Mouse (Mus musculus): ENCODE data around the gene Slc22a3. TPM values are rescaled to one million over a fixed set of nuclear protein-coding genes. Genes with fewer than 3 reads are reported as not detected.
A peak's percentile ranks its signal among the peaks of the same experiment; 100 is the strongest.

The Slc22a3 gene
- polyA plus RNA-seq, 1 experiment from 2014 or later: 0.68 TPM

GRCm38 (mm10) chr17:12381579-12381978 lies 125.9 kb downstream of the Slc22a3 start:
- 71% methylated on average over 2 of the region's 2 CpGs for WGBS
- no peak overlapping the region for H3K9ac ChIP-seq (ENCODE audit: low read depth, low read length)
- DNase-seq (ENCODE audit: low spot score) (no peak), ATAC-seq (replicated peaks; ENCODE audit: low FRiP score, low read depth) (no peak)
- no peak overlapping the region for H3K4me2 ChIP-seq (ENCODE audit: low read length)
- H3K36me3 ChIP-seq (ENCODE audit: insufficient read depth, low read length): no peaks in the 10 kb centered on the region
- H3K4me3 ChIP-seq (replicated peaks; ENCODE audit: low read depth, low read length): no peak overlapping the region
- no peak for TF ChIP-seq CTCF (IDR thresholded peaks at IDR 0.05; ENCODE audit: low read depth)
- no peak overlapping the region for H3K27ac ChIP-seq
- H3K27me3 ChIP-seq (ENCODE audit: insufficient read depth, low read length): no peaks in the 10 kb centered on the region
- H3K4me1 ChIP-seq (replicated peaks; ENCODE audit: insufficient read depth, low read length): no peaks in the 10 kb centered on the region
- no peaks in the 10 kb centered on the region for H3K9me3 ChIP-seq (replicated peaks; ENCODE audit: low read length)

- Histone ChIP-seq H3K27ac (no peak overlapping the region), H3K27me3 (ENCODE audit: insufficient read depth, low read length) (no peaks in the 10 kb centered on the region), H3K9ac (ENCODE audit: low read depth, low read length) (no peak overlapping the region), H3K4me1 (replicated peaks; ENCODE audit: insufficient read depth, low read length) (no peaks in the 10 kb centered on the region), H3K4me3 (replicated peaks; ENCODE audit: low read depth, low read length) (no peak overlapping the region), H3K4me2 (ENCODE audit: low read length) (no peak overlapping the region), H3K9me3 (replicated peaks; ENCODE audit: low read length) (no peaks in the 10 kb centered on the region), H3K36me3 (ENCODE audit: insufficient read depth, low read length) (no peaks in the 10 kb centered on the region)
- DNase-seq (ENCODE audit: low spot score): no peak
- no peak for ATAC-seq (replicated peaks; ENCODE audit: low FRiP score, low read depth)
- WGBS: 83% methylated on average over 4 of the region's 4 CpGs
- TF ChIP-seq CTCF (IDR thresholded peaks at IDR 0.05; ENCODE audit: low read depth): no peak
Measured at GRCm38 (mm10) chr17:12380287-12380686, 127.2 kb downstream of the Slc22a3 start.

DNA sequence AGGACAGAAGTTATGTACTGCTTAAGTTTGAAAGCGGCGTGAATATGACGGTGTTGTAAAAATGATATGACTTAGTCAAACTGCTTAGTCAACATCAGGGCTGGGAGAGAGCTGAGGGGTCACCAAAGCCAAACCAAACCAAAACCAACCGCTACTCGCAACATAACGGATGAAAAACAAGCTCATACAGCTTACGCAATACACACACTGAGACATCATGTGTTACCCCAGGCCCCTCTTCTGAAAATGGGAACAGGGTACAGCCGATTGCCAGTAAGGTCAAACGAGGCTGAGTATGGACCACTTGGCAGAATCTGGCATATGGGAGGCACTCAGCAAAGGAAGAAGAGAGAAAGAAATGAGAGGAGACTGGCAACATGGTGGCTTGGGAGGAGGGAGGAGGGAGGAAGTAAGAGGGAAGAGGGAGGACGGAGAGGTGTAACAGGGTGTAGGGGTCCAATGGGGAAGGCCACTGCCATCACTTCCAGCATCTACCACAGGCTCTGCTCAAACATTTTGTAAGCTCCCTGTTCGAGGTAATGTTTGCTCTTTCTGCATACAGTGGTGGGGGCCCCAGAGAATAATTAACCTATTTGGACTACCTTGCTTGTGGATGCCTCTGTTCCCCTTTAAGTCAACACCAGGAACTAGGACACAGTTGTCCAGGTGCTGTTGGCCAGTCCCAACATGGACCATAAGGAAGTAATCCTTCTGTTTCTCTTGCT lies 129.4 kb downstream of the Slc22a3 start, which contains the start of gene Plg:
Plg (plus strand) TSS at position 628 of the 725 bp plus-strand sequence.
- no peak within 1 kb of the TSS for H3K27ac ChIP-seq
- no peaks in the 10 kb centered on the region for H3K27me3 ChIP-seq (ENCODE audit: insufficient read depth, low read length)
- no peak within 1 kb of the TSS for H3K4me2 ChIP-seq (ENCODE audit: low read length)
- no peaks in the 10 kb centered on the region for H3K36me3 ChIP-seq (ENCODE audit: insufficient read depth, low read length)
- no peak for DNase-seq (ENCODE audit: low spot score)
- no peak within 1 kb of the TSS for H3K9ac ChIP-seq (ENCODE audit: low read depth, low read length)
- H3K4me1 ChIP-seq (replicated peaks; ENCODE audit: insufficient read depth, low read length): no peaks in the 10 kb centered on the region
- TF ChIP-seq CTCF (IDR thresholded peaks at IDR 0.05; ENCODE audit: low read depth): no peak
- no peaks in the 10 kb centered on the region for H3K9me3 ChIP-seq (replicated peaks; ENCODE audit: low read length)
- no peak for ATAC-seq (replicated peaks; ENCODE audit: low FRiP score, low read depth)
- 88% methylated on average over 11 of the region's 11 CpGs for WGBS
- no peak within 1 kb of the TSS for H3K4me3 ChIP-seq (replicated peaks; ENCODE audit: low read depth, low read length)

DNA sequence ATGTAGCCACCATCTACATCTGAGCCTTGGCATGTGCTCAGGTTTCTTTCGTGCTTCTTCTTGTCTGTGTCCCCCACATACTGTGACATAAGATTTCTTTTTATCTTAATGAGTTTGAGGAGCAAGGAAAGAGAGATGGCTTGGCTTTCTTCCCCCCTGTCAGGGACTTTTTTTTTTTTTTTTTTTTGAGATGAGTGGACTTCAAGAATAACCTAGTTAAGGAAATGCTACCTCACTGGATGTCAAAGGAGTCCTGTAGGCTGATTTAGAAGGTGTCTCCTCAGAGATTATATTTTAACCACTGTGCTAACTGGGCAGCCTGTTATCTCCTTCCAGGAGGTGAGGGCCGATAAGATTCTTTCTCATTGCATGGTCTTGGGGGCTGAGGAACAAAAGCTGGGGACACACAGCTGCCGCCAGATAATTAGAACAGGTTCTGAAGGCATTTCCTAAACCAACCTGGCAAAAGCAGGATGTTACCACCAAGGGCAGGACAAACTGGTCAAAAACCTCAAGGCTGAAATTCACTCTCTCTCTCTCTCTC lies 133.8 kb downstream of the Slc22a3 start:
- no peak for DNase-seq (ENCODE audit: low spot score)
- WGBS: 68% methylated on average over 3 of the region's 3 CpGs
- H3K27me3 ChIP-seq (ENCODE audit: insufficient read depth, low read length): no peaks in the 10 kb centered on the region
- no peaks in the 10 kb centered on the region for H3K36me3 ChIP-seq (ENCODE audit: insufficient read depth, low read length)
- no peak overlapping the region for H3K27ac ChIP-seq
- H3K9ac ChIP-seq (ENCODE audit: low read depth, low read length): no peak overlapping the region
- no peak overlapping the region for H3K4me2 ChIP-seq (ENCODE audit: low read length)
- no peak overlapping the region for H3K4me3 ChIP-seq (replicated peaks; ENCODE audit: low read depth, low read length)
- H3K4me1 ChIP-seq (replicated peaks; ENCODE audit: insufficient read depth, low read length): peaks cover 6% of the 10 kb centered on the region; the same call in 1 of the 2 replicates
- H3K9me3 ChIP-seq (replicated peaks; ENCODE audit: low read length): no peaks in the 10 kb centered on the region
- TF ChIP-seq CTCF (IDR thresholded peaks at IDR 0.05; ENCODE audit: low read depth): no peak
- ATAC-seq (replicated peaks; ENCODE audit: low FRiP score, low read depth): no peak

GRCm38 (mm10) chr17:12372021-12372420 lies 135.5 kb downstream of the Slc22a3 start:
- H3K9me3 ChIP-seq (replicated peaks; ENCODE audit: low read length): no peaks in the 10 kb centered on the region
- H3K27ac ChIP-seq: no peak overlapping the region
- H3K4me3 ChIP-seq (replicated peaks; ENCODE audit: low read depth, low read length): no peak overlapping the region
- H3K27me3 ChIP-seq (ENCODE audit: insufficient read depth, low read length): no peaks in the 10 kb centered on the region
- peak overlapping the region; percentile 31; the same call in 1 of the 2 replicates for H3K4me2 ChIP-seq (ENCODE audit: low read length)
- no peaks in the 10 kb centered on the region for H3K36me3 ChIP-seq (ENCODE audit: insufficient read depth, low read length)
- H3K9ac ChIP-seq (ENCODE audit: low read depth, low read length): no peak overlapping the region
- H3K4me1 ChIP-seq (replicated peaks; ENCODE audit: insufficient read depth, low read length): peaks cover 6% of the 10 kb centered on the region; the same call in 1 of the 2 replicates
- peak; percentile 97 for TF ChIP-seq CTCF (IDR thresholded peaks at IDR 0.05; ENCODE audit: low read depth)
- ATAC-seq (replicated peaks; ENCODE audit: low FRiP score, low read depth) (no peak), DNase-seq (ENCODE audit: low spot score) (peak; percentile 89)
- 15% methylated on average over 4 of the region's 4 CpGs for WGBS

- 31% methylated on average over 10 of the region's 10 CpGs for WGBS
- H3K36me3 ChIP-seq (ENCODE audit: insufficient read depth, low read length): no peaks in the 10 kb centered on the region
- H3K9me3 ChIP-seq (replicated peaks; ENCODE audit: low read length): no peaks in the 10 kb centered on the region
- peak overlapping the region; percentile 31 for H3K4me2 ChIP-seq (ENCODE audit: low read length)
- H3K4me1 ChIP-seq (replicated peaks; ENCODE audit: insufficient read depth, low read length): peaks cover 6% of the 10 kb centered on the region; the same call in 1 of the 2 replicates
- H3K4me3 ChIP-seq (replicated peaks; ENCODE audit: low read depth, low read length): no peak overlapping the region
- peak; percentile 70 for TF ChIP-seq CTCF (IDR thresholded peaks at IDR 0.05; ENCODE audit: low read depth)
- peak; percentile 63 for DNase-seq (ENCODE audit: low spot score)
- no peaks in the 10 kb centered on the region for H3K27me3 ChIP-seq (ENCODE audit: insufficient read depth, low read length)
- ATAC-seq (replicated peaks; ENCODE audit: low FRiP score, low read depth): no peak
- no peak overlapping the region for H3K9ac ChIP-seq (ENCODE audit: low read depth, low read length)
- H3K27ac ChIP-seq: no peak overlapping the region
Measured at GRCm38 (mm10) chr17:12371310-12371925, 136.1 kb downstream of the Slc22a3 start.

All from kidney, postnatal 0 days (tissue).